Mouse (Mus musculus) MN1 (cell line): ENCODE data around the gene Tmem237.

Experiments
- DNase-seq: peaks from one replicate; pipeline ENCODE4 v3.0.0-alpha.2; 2016; ENCODE audit warnings: low spot score

Tmem237 gene

GRCm38 (mm10) chr1:59101020-59101419 lies 19.2 kb downstream of the Tmem237 start:
- no peak for DNase-seq

GRCm38 (mm10) chr1:59094705-59095104 lies 25.5 kb downstream of the Tmem237 start, which contains the start of gene C2cd6:
Gene C2cd6, minus strand, starts transcription at chr1:59094900.
- DNase-seq = no peak

- no peak for DNase-seq
These were observed 49.3 kb downstream of the Tmem237 start for GRCm38 (mm10) chr1:59070867-59071266.

- DNase-seq = peak; percentile 48
These were observed 52.2 kb downstream of the Tmem237 start for GRCm38 (mm10) chr1:59067976-59068375.

- no peak for DNase-seq
These were observed 56.5 kb downstream of the Tmem237 start for GRCm38 (mm10) chr1:59063697-59064096.

- no peak for DNase-seq
These were observed 63.3 kb downstream of the Tmem237 start for GRCm38 (mm10) chr1:59056955-59057354.

- DNase-seq = no peak
These were observed 68.9 kb downstream of the Tmem237 start for GRCm38 (mm10) chr1:59051306-59051705.
